In genomic region chr11:117484198-117484597, GRCm38 (mm10) we compare ENCODE assay signal across 8 mouse cellular contexts. TPM values are rescaled to one million over a fixed set of nuclear protein-coding genes. Genes with fewer than 3 reads are reported as not detected.
DNase-seq lines count a peak whose midpoint lies in the region; TF ChIP-seq lines count a peak whose summit lies in the region.

TSS of gene Gm11733 (plus strand) at chr11:117484368.

- H3K27ac ChIP-seq in kidney, adult 2 months (ENCODE audit: insufficient read depth, low read depth, low read length): no peak within 1 kb of the TSS

- no peak for TF ChIP-seq POLR2A in kidney, adult 2 months (IDR thresholded peaks at IDR 0.05; ENCODE audit: low read depth, low read length)

- H3K4me1 ChIP-seq in kidney, adult 2 months (ENCODE audit: control insufficient read depth, insufficient read depth, low read length): 0 out of 2 replicates have a peak, but pooled peaks cover 5% of the 10 kb centered on the region

- WGBS in kidney, adult 2 months: 62% methylated on average over 12 of the region's 12 CpGs

- intact Hi-C loops in left cerebral cortex, postnatal 36 days (cut with DNase I): loop anchor here (5.0 kb wide), 5 partner anchors 38 to 168 kb away; partner anchors contain the start of gene Tnrc6c

- no peak for TF ChIP-seq CTCF in kidney, adult 2 months (conservative IDR thresholded peaks at IDR 0.05; ENCODE audit: insufficient read depth, insufficient read length, low read depth, low read length)

- H3K36me3 ChIP-seq in kidney, adult 2 months (ENCODE audit: control insufficient read depth, insufficient read depth, low read length): no peaks in the 10 kb centered on the region

- DNase-seq in kidney, adult 2 months: no peak
- no peak for DNase-seq in kidney, postnatal 14 days
- peak; percentile 70 for DNase-seq in cerebellum, adult 8-10 months
- DNase-seq in frontal cortex, postnatal 36 days (ENCODE audit: low spot score in 2 of 2): peak; percentile 66 to 78
- DNase-seq in left cerebral cortex, postnatal 36 days (ENCODE audit: low spot score in 2 of 2): peak; percentile 74 to 83
- peak; percentile 57 for DNase-seq in retina, embryonic 14.5 days (ENCODE audit: low spot score)
- DNase-seq in embryo, embryonic 10.5 days (ENCODE audit: low spot score): no peak
- no peak for DNase-seq in urinary bladder, postnatal 14 days (ENCODE audit: low spot score)

- peak within 1 kb of the TSS; percentile 4; the same call in 1 of the 2 replicates for H3K4me3 ChIP-seq in kidney, adult 2 months (ENCODE audit: insufficient read depth, low read depth, low read length)

- H3K27me3 ChIP-seq in kidney, adult 2 months (replicated peaks; ENCODE audit: control insufficient read depth, insufficient read depth, low read length): no peaks in the 10 kb centered on the region

RNA-seq across cellular contexts. Expression of gene Gm11733, which starts in this region (rescaled TPM):
- polyA plus RNA-seq in kidney, adult 2 months (2012; rRNA removed): 0.05 TPM in 1 of 2 replicates, not detected in the other
- under 1 TPM in 1 of 2 experiments, not detected in 1; 0.22 TPM for total RNA-seq in left cerebral cortex, postnatal 36 days (2021)

Comparison
In these comparisons a context has a peak if more than half of its experiments do, and no peak if none do; other contexts are left out.
1. Peak in DNase-seq in left cerebral cortex, postnatal 36 days; RNA of the gene not detected or under 1 TPM.
2. DNase-seq: peak in cerebellum, adult 8-10 months (single experiment), frontal cortex, postnatal 36 days (2 of 2) and retina, embryonic 14.5 days (single experiment); none in kidney, adult 2 months (single experiment), kidney, postnatal 14 days (single experiment), embryo, embryonic 10.5 days (single experiment) and urinary bladder, postnatal 14 days (single experiment).